Mouse (Mus musculus): ENCODE results near the gene Zfp36l2. TPM values are rescaled to one million over a fixed set of nuclear protein-coding genes. Genes with fewer than 3 reads are reported as not detected.

Zfp36l2 gene
- total and polyA plus RNA-seq, 3 experiments = 8.9 to 24.2 (median 9.0) TPM

GRCm38 (mm10) chr17:84154302-84155028 lies 33.3 kb downstream of the Zfp36l2 start:
- Histone ChIP-seq H3K27me3 (replicated peaks) (peaks cover 3% of the 10 kb centered on the region), H3K9me3 (replicated peaks; ENCODE audit: low read length) (no peaks in the 10 kb centered on the region), H3K4me3 (replicated peaks in 1 of 3; ENCODE audit: low read depth in 2 of 3, low read length in 2 of 3, poor library complexity in 1 of 3) (no peak overlapping the region), H3K4me2 (ENCODE audit: insufficient read depth, low read depth, poor library complexity, severe bottlenecking) (no peak overlapping the region), H3K79me2 (replicated peaks; ENCODE audit: control insufficient read depth, extremely low read depth, insufficient read depth, poor library complexity, severe bottlenecking) (no peaks in the 10 kb centered on the region), H3K27ac (ENCODE audit: insufficient read depth, low read depth) (no peak overlapping the region), H3K36me3 (replicated peaks in 1 of 2; ENCODE audit: control insufficient read depth in 1 of 2, insufficient read depth in 1 of 2, low read length in 1 of 2) (no peaks in the 10 kb centered on the region), H3K4me1 (ENCODE audit: control insufficient read depth in 1 of 2, insufficient read depth in 2 of 2) (peaks cover 8 to 23% of the 10 kb centered on the region in 2 experiments; a peak in 3 of 4 replicates), H3K9ac (ENCODE audit: insufficient read depth, low read depth) (no peak overlapping the region)
- no peak for DNase-seq (ENCODE audit: extremely low read depth)
- dilution Hi-C loops (cut with MboI; ENCODE audit: extremely low pct_ligation_motif_present, extremely low pct_unique_long_range_greater_than_20kb, low sequenced_read_pairs) = no loop called here
- TF ChIP-seq UBTF (IDR thresholded peaks at IDR 0.05; ENCODE audit: low read depth, low read length) (no peak), PAX5 (IDR thresholded peaks at IDR 0.05; ENCODE audit: low read length) (no peak), MYC (IDR thresholded peaks at IDR 0.05; ENCODE audit: low read depth, low read length) (no peak), ZC3H11A (IDR thresholded peaks at IDR 0.05; ENCODE audit: low read depth, low read length) (no peak)
- in situ Hi-C loops (cut with MboI; ENCODE audit: low pct_ligation_motif_present, low pct_unique_long_range_greater_than_20kb, low sequenced_read_pairs) = no loop called here

GRCm38 (mm10) chr17:84152976-84153786 lies 34.6 kb downstream of the Zfp36l2 start:
- DNase-seq (ENCODE audit: extremely low read depth) = no peak
- H3K27me3 ChIP-seq (replicated peaks) = peaks cover 3% of the 10 kb centered on the region
- no peak overlapping the region for H3K4me2 ChIP-seq (ENCODE audit: insufficient read depth, low read depth, poor library complexity, severe bottlenecking)
- no peaks in the 10 kb centered on the region for H3K79me2 ChIP-seq (replicated peaks; ENCODE audit: control insufficient read depth, extremely low read depth, insufficient read depth, poor library complexity, severe bottlenecking)
- TF ChIP-seq JUND (conservative IDR thresholded peaks at IDR 0.05; ENCODE audit: low read depth, low read length) = no peak
- TF ChIP-seq RCOR1 (conservative IDR thresholded peaks at IDR 0.05; ENCODE audit: low read depth, low read length) = no peak
- no peak for TF ChIP-seq CTCF (conservative IDR thresholded peaks at IDR 0.05 in 1 of 2, IDR thresholded peaks at IDR 0.05 in 1 of 2; ENCODE audit: low read depth in 2 of 2, low read length in 2 of 2)
- no peak for TF ChIP-seq MXI1 (IDR thresholded peaks at IDR 0.05; ENCODE audit: low read depth, low read length)
- no peak for TF ChIP-seq IRF4 (IDR thresholded peaks at IDR 0.05; ENCODE audit: low read depth, low read length)
- TF ChIP-seq JUN (IDR thresholded peaks at IDR 0.05; ENCODE audit: insufficient read depth, low read depth, low read length) = no peak
- no peak for TF ChIP-seq MEF2A (IDR thresholded peaks at IDR 0.05; ENCODE audit: borderline replicate concordance, low read depth, low read length)
- TF ChIP-seq SMC3 (IDR thresholded peaks at IDR 0.05; ENCODE audit: low read depth, low read length) = no peak
- TF ChIP-seq ELF1 (IDR thresholded peaks at IDR 0.05; ENCODE audit: low read depth, low read length) = no peak
- no peak for TF ChIP-seq ZNF384 (IDR thresholded peaks at IDR 0.05; ENCODE audit: low read depth, low read length)
- no peak for TF ChIP-seq MAX (IDR thresholded peaks at IDR 0.05; ENCODE audit: low read length)
- TF ChIP-seq ZMIZ1 (IDR thresholded peaks at IDR 0.05; ENCODE audit: low read depth, low read length) = no peak
- TF ChIP-seq SIN3A (IDR thresholded peaks at IDR 0.05; ENCODE audit: low read length) = no peak
- no peak for TF ChIP-seq ZKSCAN1 (IDR thresholded peaks at IDR 0.05; ENCODE audit: borderline replicate concordance, low read depth, low read length)
- no peak overlapping the region for H3K9ac ChIP-seq (ENCODE audit: insufficient read depth, low read depth)
- H3K27ac ChIP-seq (ENCODE audit: insufficient read depth, low read depth) = no peak overlapping the region
- peaks cover 14 to 33% of the 10 kb centered on the region in 2 experiments for H3K4me1 ChIP-seq (ENCODE audit: control insufficient read depth in 1 of 2, insufficient read depth in 2 of 2)
- H3K4me3 ChIP-seq (replicated peaks in 1 of 3; ENCODE audit: low read depth in 2 of 3, low read length in 2 of 3, poor library complexity in 1 of 3) = no peak overlapping the region
- in situ Hi-C loops (cut with MboI; ENCODE audit: low pct_ligation_motif_present, low pct_unique_long_range_greater_than_20kb, low sequenced_read_pairs) (no loop called here), dilution Hi-C loops (cut with MboI; ENCODE audit: extremely low pct_ligation_motif_present, extremely low pct_unique_long_range_greater_than_20kb, low sequenced_read_pairs) (no loop called here)
- no peaks in the 10 kb centered on the region for H3K9me3 ChIP-seq (replicated peaks; ENCODE audit: low read length)
- H3K36me3 ChIP-seq (replicated peaks in 1 of 2; ENCODE audit: control insufficient read depth in 1 of 2, insufficient read depth in 1 of 2, low read length in 1 of 2) = no peaks in the 10 kb centered on the region
